Mouse (Mus musculus) embryonic stem cell, embryonic (primary cell): ENCODE measurements around the gene Baat.

ENCODE experiments used
- CTCF ChIA-PET, 4 experiments: fragments of 300-600 bp in 2 of 4; fragments of 350-600 bp in 2 of 4; sonication (Branson Sonifier 250); formaldehyde crosslinking; loops; one replicate each; lab custom pipeline; 2022; ENCODE audit warnings: inconsistent platforms in 2 of 4; lab: Charles Lee
- POLR2A ChIA-PET, 4 experiments: fragments of 300-600 bp in 2 of 4; fragments of 350-600 bp in 2 of 4; sonication (Branson Sonifier 250); formaldehyde crosslinking; loops; one replicate each; lab custom pipeline; 2022; ENCODE audit warnings: antibody characterized with exemption in 4 of 4, inconsistent platforms in 1 of 4; lab: Charles Lee

Gene Baat

DNA sequence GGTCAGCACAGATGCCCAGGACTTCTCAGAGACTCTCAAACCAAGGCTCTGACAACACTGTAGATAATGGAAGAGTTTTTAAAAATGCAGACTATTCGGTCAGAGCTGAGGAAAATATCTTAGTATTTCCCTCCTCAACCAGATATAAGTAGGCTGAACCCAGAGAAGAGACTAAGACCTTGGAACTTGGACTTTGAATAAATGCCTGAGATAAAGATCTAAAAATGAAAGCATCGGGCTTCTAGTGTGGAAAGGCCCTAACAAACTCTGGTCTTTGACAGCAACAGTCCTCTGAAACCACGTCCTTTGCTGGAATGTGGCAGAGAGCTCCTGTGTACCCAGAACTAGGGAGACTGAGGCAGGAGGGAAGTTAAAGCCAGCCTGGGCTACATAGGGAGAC, at the start of gene Baat:
Gene Baat (minus strand): TSS at position 172 of the 400 bp plus-strand sequence.
- POLR2A ChIA-PET: interaction anchor here in 2 of 4 experiments (1.3 to 1.8 kb wide), 3 partner anchors 9 to 15 kb away, joined by 3 to 5 read pairs (median 5); partner anchors contain the start of genes Mrpl50 (in 2 of the 2) and Zfp189 (in 2 of the 2)
- CTCF ChIA-PET: no interaction called here

DNA sequence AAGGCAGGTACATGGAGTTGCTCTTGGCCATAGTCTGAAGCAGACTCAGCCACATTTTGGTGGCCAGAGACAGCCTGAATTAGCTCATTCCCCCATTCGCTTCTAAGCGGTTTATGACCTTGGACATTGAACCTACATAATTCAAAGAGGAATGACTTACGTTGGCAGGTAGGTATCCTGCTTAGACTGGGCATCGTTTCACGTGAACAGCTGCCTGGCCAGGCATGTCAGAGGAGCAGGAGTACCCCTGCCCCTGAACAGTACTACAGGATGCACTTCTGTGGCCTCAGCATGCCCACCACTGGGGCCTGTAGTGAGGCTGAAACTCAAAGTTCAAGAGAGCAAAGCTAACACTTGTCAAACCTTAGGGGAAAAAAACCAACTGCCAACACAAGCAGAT, 47.0 kb upstream of the Baat start:
- ChIA-PET CTCF (no interaction called here), POLR2A (interaction anchor here in 1 of 4 experiments (0.6 kb wide), 1 partner anchor 109 kb away, joined by 4 read pairs; no protein-coding TSS in a partner anchor)

DNA sequence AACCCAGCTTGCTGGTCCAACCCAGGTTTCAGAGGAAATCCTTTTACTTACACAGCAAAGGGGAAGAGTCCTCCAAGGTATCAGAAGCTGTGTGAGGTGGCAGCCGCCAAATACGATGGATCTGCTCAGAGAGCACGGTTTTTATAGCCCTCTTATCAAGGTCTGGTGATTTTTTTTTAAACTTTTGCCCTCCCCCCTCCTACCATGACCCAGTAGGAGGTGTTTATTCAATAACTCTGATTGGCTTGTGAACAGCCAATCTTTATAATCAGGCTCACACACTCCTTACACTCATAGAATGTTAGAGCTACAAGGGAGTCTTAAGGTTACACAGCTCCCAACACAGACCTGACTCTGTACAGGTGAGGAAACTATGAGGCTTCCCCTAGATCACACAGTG, 43.0 kb upstream of the Baat start, which contains the start of gene Aldob:
Gene Aldob (minus strand): TSS at position 164 of the 400 bp plus-strand sequence.
- ChIA-PET POLR2A (no interaction called here), CTCF (no interaction called here)

DNA sequence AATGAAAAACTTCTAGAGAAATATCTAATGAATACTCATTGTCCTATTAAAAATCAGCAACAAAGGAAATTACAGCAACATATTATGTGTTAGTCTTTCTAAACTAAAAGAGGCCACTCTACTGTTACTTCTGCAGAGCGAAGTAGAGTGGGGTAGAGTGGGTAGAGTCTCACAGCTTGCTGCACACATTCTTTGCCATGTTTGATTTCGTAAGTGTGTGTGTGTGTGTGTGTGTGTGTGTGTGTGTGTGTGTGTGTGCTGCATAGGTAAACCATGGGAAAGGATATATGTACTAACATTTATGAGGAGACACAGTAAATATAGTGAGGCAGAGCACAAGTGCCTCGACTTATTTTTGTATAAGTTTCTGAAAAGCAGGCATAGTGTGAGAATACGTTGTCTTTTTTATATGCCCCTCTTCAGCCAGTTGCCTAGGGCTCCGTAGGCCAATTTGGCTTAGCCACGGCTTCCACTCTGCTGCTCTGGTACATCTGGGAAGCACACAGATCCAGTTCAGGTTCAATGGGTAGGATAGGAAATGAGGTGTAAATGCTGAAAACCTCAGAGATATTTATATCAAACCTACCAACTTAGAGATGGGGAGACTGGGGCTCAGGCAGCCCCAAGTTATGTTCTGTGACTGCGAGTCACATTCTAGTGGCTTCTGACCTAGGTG, 41.3 kb upstream of the Baat start:
- POLR2A ChIA-PET: no interaction called here
- CTCF ChIA-PET: no interaction called here

DNA sequence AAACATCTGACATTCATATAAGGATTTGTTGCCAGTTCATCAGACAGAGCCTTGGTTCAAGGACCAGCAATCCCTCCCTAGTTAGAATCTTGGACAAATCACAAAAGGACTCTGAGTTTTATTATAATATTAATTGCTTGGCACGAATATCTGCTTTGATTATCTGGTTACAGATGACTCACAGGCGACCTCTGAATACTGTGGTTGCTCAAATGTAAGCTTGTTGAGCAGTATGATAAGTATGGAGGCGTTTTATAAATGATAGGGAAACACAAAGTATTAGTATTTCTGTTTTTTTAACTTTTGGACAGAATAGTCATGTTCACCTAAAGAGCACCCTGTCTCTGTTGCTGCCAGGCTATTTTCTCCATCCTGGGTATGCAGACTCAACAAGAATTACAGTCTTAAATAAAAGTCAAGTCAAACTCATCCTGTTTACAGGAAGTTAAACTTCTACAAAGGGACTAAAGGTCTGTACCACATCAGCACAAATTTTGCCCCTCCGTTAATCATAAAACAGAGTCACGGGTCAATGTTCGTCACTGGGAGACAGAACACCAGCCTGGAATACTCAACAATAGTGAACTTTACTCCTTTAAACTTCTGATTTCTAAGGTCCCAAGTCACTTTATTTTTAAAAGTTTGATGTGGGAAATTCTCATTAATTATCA, 40.7 kb upstream of the Baat start:
- POLR2A ChIA-PET: no interaction called here
- CTCF ChIA-PET: no interaction called here

DNA sequence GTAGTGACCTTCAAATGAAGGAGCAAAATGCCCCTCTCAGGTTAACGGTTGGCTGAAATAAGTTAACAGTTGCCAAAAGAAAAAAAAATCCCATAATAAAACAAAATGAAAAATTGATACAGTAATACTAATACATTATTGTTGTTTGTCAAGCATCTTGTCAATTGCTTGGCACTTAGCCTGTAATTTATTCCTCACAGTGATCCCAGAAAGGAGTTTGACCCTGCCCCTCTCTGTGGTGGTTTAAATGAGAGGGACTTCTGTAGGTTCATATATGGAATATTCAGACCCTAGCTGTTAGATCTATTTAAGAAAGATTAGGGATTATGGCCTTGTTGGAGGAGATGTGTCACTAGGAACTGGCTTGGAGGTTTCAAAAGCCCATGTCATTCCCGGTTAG, 39.7 kb upstream of the Baat start:
- POLR2A ChIA-PET: no interaction called here
- CTCF ChIA-PET: no interaction called here

DNA sequence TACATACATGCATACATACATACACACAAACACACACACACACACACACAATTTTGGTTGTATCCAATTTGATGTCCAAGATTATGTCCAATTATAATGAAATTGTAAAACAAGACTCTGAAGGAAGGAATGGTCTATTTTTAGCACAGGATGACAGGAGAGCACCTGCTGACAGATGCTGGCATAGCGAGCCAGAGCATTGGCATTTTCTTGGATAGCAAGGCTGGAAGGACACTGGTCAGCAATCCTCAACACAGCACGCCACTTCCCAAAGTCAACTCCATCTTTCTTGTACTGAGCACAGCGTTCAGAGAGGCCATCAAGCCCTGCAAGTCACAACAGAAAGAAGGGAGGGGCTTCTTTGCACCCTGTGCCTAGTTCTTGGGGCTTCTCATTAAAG, 34.6 kb upstream of the Baat start:
- POLR2A ChIA-PET: no interaction called here
- CTCF ChIA-PET: no interaction called here

DNA sequence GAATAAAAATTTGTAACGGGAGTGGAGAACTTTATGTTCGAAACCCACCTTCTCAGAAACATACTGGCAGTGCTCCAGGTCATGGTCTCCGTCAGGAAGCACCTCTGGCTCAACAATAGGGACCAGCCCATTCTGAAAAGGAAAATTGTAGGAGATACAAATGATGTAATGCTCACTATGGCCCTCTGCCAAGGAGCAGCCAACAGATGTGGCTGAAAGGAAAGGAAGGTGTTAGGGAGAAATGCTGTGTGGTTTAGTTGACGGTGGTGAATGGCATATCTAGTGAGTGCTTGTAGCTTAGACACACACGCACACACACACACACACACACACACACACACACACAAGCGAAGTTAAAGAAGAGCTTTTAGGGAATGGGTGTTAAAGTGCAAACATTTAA, 33.3 kb upstream of the Baat start:
- POLR2A ChIA-PET: no interaction called here
- CTCF ChIA-PET: no interaction called here

DNA sequence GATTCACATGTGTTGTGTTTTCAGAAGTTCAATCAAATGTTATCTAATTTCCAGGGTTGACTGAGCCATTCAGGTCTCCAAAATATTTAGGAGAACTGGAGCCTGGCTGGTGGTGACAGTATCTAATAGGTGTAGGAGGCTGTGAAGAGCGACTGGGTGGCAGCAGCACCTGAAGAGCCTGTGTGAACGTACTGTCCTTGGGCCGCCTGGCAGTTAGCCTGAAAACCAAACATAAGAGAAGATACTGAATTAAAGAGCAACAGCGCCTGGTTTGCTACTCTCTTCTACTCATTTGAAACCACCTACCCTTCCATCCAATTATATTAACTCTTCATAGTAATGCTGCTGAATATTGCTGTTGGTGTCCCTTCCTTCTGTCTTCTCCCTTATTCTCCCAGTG, 30.3 kb upstream of the Baat start:
- ChIA-PET POLR2A (interaction anchor here in 1 of 4 experiments (1.2 kb wide), 1 partner anchor 16 kb away, joined by 4 read pairs; the partner anchor contains the start of genes Mrpl50 and Zfp189), CTCF (no interaction called here)

DNA sequence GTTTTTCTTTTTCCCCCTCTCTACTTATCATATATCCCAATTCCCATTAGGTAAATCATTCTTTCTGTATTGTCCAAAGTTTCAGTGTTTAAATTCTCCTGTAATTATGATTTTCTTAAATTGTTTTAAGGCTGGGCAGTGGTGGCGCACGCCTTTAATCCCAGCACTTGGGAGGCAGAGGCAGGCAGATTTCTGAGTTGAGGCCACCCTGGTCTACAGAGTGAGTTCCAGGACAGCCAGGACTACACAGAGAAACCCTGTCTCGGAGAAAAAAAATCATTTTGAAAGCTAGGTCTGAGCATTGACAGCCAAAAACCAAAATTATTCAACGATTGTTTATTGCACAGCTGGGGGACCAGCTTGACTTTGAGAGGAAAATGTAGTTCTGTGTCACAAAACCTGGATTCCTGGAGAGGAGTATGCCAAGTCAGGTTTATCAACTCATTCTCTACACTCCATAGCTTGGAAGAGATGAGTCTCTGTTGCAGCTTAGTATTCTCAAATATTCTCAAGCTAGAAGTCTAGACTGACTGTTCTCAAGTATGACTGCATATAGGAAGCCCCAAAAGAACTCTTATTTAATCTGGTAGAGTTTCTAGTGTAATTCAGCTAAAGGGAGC, 29.4 kb upstream of the Baat start:
- CTCF ChIA-PET: no interaction called here
- POLR2A ChIA-PET: interaction anchor here in 2 of 4 experiments (1.1 to 1.2 kb wide), 2 partner anchors 11 to 15 kb away, joined by 3 to 4 read pairs; partner anchors contain the start of genes Mrpl50 (in 1 of the 2) and Zfp189 (in 1 of the 2)

DNA sequence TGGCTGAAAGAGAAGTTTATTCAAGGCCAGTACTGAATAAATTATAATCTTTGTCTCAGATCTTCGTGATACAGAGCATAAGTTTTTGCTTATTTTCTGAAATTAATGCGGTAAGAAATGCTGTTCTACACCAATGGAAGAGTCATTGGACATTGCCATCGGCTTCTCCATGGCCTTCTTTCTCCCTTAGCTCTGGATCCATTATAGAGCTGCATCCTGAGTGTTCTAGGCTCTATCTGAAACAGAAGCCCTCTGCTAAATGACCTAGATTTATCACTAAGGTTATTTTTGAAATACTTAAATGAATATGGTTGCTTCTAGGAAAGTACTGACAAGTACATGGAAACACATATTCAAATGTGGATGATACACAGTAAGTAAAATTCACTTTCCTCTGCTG, 28.7 kb upstream of the Baat start:
- CTCF ChIA-PET: no interaction called here
- POLR2A ChIA-PET: no interaction called here

DNA sequence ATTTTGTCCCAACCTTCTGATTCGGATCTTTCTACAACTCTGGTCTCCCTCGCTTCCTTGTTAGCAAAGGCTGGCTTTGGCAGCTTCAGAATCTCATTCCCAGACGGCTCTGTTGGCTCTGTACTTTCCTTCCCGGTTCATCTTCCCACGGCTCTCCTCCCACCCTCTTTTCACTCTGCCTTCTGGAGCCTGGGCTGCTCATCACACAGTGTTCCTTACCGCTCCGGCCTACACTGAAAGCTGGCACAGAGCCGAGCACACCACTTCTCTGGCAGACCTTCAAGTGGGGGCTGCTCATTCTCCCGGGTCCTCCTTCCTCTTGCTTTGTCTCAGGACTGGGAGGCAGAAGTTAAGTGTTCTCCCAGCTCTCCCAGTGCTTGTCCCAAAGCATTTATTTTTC, 16.2 kb upstream of the Baat start:
- POLR2A ChIA-PET: no interaction called here

DNA sequence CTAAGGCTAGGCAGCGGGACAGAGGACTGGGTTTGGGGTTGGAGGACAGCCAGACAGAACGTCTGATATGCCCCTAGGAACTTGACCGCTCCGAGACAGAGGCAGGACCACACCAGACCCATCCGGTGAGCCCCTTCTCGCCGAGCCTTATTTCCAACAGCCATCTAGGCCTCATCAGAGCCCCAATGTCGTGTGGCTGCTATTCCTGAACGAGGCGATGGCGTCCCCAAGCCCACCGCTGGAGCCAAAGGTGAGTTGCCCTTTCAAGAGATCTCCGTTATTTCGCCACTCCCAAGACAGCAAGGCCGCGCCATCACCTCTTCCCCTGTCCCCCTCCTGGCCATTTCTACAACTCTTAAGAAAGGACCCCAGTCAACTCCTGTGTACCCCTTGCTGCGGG, 15.0 kb upstream of the Baat start:
- ChIA-PET CTCF (interaction anchor here in 2 of 4 experiments (0.8 to 1.0 kb wide), 3 partner anchors 54 to 1242 kb away, joined by 3 to 4 read pairs (median 3); partner anchors contain the start of genes Erp44 (in 1 of the 2) and Invs (in 1 of the 2)), POLR2A (interaction anchor here in 3 of 4 experiments (0.5 to 1.9 kb wide), 26 partner anchors 8 to 153 kb away, joined by 3 to 29 read pairs (median 4); partner anchors contain the start of genes Rnf20 (in 3 of the 3), Baat (in 2 of the 3), Acnat1 (in 1 of the 3) and Tmem246 (in 1 of the 3))

More for the DNA sequence above, 16.2 kb upstream of the Baat start:
- CTCF ChIA-PET: no interaction called here

DNA sequence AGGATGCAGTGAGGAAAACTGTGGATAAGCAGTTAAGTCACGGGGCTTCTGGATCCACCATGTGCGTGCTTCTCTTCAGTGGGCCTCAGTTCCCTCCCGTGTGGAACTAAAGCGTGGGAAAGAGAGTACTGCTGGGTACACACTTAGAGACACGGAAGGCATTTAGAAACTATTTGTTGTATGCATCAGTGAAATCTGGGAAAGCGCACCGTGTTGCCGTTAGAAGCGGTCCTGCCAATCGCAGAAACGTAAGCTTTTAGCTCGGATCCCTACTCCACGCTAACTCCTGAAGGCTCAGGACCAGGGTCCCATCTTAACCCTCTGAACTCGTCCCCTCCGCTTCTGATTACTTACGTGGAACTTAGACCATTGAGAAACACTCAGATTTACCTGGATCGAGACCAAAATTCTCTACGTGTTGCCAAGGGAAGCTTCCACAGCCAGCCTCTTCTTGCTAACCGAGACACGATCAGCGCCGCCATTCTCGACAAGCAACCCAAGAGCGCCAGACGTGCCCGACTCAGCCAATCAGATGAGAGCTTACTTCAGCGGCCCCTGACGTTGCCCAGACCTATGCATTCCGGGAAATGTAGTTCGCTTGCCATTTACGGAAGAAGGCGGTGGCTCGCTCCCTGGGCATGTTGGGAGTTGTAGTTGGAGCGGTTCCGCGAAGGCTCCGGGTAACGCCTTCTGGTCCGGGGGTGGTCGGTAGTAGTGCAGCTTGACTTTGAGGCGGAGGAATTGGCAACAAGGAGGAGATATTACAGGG, 14.4 kb upstream of the Baat start, which contains the start of the genes Mrpl50 and Zfp189:
Gene Mrpl50 (minus strand): TSS at position 522 of the 769 bp plus-strand sequence.
Gene Zfp189 (plus strand): TSS at position 605 of the 769 bp plus-strand sequence.
- ChIA-PET POLR2A (interaction anchor here in 3 of 4 experiments (0.5 to 1.9 kb wide), 30 partner anchors 9 to 1047 kb away, joined by 3 to 29 read pairs (median 4); partner anchors contain the start of genes Rnf20 (in 3 of the 3), Baat (in 2 of the 3), Acnat1 (in 1 of the 3) and Tex10 (in 1 of the 3)), CTCF (interaction anchor here in 2 of 4 experiments (0.8 to 1.0 kb wide), 5 partner anchors 22 to 1241 kb away, joined by 3 to 6 read pairs (median 3); partner anchors contain the start of genes Erp44 (in 1 of the 2) and Invs (in 1 of the 2))

DNA sequence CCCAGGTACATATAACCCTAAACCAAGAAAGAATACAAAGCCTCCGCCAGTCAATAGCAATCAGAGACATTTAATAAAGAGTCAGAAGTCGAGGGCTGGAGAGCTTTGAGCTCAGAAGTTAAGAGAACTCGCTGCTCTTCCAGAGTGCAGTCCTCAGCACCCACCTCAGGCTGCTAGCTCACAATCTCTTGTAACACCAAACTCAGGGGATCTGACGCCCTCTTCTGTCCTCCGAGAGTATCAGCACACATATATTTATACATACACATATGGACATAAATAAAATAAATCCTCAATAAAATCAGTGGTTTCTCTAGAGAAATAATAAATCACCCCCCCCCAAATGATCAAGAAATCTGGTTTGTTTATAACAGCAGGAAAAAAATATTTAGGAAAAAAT, 13.1 kb upstream of the Baat start:
- POLR2A ChIA-PET: interaction anchor here in 3 of 4 experiments (0.6 to 1.9 kb wide), 8 partner anchors 12 to 291 kb away, joined by 3 to 7 read pairs (median 4); partner anchors contain the start of genes Rnf20 (in 2 of the 3) and Baat (in 1 of the 3)
- CTCF ChIA-PET: interaction anchor here (0.6 to 1.1 kb wide), 9 partner anchors 8 to 1038 kb away, joined by 3 to 15 read pairs (median 3); no protein-coding TSS in a partner anchor

DNA sequence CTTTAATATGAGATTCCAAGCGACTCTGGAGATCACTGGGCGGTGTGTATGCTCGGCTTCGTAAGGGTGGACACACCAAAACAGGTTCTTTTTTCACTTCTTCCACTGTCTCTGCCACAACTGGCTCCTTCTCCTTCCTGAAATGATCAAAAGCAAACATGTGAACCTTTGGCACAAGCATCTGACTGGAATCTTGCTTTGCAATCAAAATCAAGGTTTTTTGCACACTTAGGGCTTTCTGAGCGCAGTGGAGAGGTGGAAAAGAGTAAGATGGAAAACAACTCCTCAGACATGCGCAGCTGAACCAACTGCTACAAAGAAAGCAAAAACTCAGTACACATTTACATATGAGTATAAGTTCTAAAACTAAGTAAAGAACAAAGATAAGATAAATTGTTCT, 8.1 kb upstream of the Baat start:
- CTCF ChIA-PET: interaction anchor here in 1 of 4 experiments (0.6 kb wide), 1 partner anchor 1485 kb away, joined by 3 read pairs; no protein-coding TSS in a partner anchor
- POLR2A ChIA-PET: interaction anchor here in 1 of 4 experiments (1.4 kb wide), 1 partner anchor 11 kb away, joined by 5 read pairs; no protein-coding TSS in a partner anchor

DNA sequence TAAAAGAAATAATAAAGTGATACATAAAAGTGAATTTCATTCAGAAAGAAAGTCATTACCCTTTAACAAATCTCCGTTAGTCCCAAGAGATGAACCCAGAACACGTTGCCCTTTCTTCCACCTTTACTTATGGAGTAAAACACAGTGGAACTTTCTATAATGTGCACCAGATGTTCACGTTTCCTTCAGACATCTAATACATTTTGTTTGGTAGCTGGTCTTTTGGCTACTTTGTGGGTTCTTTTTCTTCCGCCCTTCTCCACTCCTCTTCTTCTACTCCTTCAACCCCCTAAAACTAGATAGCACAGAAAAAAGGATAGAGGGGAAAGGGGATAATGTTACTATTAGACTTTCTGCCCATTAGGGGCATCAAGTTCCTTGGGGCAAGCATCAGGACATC, 6.3 kb upstream of the Baat start:
- ChIA-PET CTCF (no interaction called here), POLR2A (no interaction called here)
